Mouse (Mus musculus) cerebellum, adult 11 months (tissue): Measurements from ENCODE around the gene Casc1.
"Not testable (repeated sequence)": the region's sequence is repeated elsewhere in the genome, so short reads cannot be mapped to it uniquely, and the experiment has no call there.

ENCODE experiments used
- DNase-seq: peaks from one replicate; pipeline ENCODE4 v3.0.0; 2022

The Casc1 gene

GRCm38 (mm10) chr6:145135804-145136203, 75.0 kb downstream of the Casc1 start:
- no peak for DNase-seq

DNA sequence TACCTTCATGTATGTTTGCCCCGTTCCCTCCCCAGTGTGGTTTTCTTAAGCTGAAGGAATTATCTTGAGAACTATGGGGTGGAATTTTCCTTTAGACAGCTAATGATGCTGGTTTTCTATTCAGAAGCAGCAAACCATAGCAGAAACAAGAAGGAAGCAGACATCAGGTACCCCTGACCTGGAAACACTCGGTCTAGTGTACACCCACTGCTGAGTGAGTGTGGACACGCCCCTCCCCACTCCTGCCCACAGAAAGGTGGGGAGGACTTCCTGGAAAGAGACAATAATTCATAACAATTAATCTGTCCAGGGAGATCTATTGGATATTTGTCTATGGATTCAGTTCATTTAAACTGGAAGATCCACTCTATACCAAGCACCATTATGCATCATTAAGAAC, 75.5 kb downstream of the Casc1 start:
- no peak for DNase-seq

GRCm38 (mm10) chr6:145132969-145133368, 77.8 kb downstream of the Casc1 start:
- not testable (repeated sequence) for DNase-seq

- DNase-seq = no peak
These were observed 78.8 kb downstream of the Casc1 start for GRCm38 (mm10) chr6:145131991-145132390.

- DNase-seq = no peak
These were observed 81.2 kb downstream of the Casc1 start for GRCm38 (mm10) chr6:145129563-145129962.

DNA sequence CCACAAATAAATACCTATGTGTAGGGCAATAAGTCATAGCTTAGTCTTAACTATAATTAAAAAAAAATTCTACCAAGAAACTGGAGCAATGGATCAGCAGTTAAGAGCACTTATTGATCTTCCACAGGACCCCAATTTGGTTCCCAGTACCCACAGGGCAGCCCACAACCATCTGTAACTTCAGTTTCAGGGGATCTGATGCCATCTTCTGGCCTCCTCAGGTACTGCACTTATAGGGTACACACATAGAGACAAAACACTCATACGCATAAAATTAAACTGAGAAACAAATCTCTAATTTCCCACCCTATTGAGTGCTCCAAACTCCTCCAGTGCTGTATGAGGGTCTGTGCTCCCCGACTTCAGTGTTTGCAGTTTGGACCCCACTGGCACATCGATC, 83.2 kb downstream of the Casc1 start:
- no peak for DNase-seq

DNA sequence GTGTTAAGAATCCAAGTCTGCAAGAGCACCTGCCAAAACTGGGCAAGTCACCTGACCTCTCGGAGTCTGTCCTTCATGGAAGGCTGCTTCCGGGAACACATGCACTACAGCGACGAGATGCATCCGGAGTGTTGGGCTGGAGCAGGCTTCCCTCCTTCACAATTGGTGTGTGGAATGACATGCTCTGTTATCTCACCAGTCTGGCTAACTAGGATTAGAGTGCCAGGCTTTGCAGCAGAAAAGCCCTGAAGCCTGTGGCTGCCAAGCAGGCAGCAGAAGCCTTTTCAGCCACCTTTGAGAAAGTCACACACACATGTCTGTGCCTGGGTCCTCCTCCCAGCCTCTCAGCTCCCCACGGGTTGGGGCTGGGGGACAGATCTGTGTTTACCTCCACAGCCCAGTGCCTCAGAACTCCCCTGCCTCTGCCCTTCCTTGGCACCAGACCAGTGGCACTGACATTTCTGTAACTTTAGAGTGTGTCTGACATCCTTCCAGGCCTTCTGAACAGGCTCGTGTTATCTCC, 85.2 kb downstream of the Casc1 start:
- no peak for DNase-seq
